Mouse (Mus musculus): Measurements from ENCODE around the gene Tmem221. TPM values are rescaled to one million over a fixed set of nuclear protein-coding genes. Genes with fewer than 3 reads are reported as not detected.

Gene Tmem221
- polyA plus RNA-seq, 1 experiment from 2014 or later, result 0.13 TPM

DNA sequence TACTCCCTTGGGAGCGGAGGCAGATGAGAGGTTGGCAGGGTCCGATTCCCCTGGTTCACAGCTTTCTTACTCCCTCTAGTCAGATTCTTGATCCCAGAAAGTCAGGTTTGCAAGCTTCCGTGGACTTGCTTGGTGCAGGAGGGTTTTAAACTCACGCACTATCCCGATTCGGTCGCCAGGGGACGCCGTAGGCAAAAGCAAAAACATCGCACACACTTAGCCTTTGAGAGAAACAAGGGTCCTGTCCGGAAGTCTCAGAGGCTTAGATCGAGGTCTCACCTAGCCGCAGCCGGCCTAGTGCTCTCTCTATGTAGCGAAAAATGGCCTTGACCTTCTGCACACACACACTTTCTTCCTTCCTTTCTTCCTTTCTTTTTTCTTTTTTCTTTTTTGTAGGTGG is 2.7 kb upstream of the Tmem221 start:
- no peak for ATAC-seq (replicated peaks)
- Histone ChIP-seq H3K27ac (no peak overlapping the region), H3K36me3 (replicated peaks) (no peaks in the 10 kb centered on the region), H3K27me3 (replicated peaks) (peaks cover 70% of the 10 kb centered on the region), H3K9ac (no peak overlapping the region), H3K4me3 (no peak overlapping the region), H3K9me3 (no peaks in the 10 kb centered on the region), H3K4me1 (peaks cover 18% of the 10 kb centered on the region), H3K4me2 (no peak overlapping the region)
- 5% methylated on average over 15 of the region's 15 CpGs for WGBS

GRCm38 (mm10) chr8:71560765-71561164 is 2.1 kb upstream of the Tmem221 start:
- Histone ChIP-seq H3K4me2 (no peak overlapping the region), H3K36me3 (replicated peaks) (no peaks in the 10 kb centered on the region), H3K9me3 (no peaks in the 10 kb centered on the region), H3K27me3 (replicated peaks) (peaks cover 72% of the 10 kb centered on the region), H3K4me1 (peaks cover 18% of the 10 kb centered on the region), H3K4me3 (no peak overlapping the region), H3K9ac (no peak overlapping the region), H3K27ac (no peak overlapping the region)
- ATAC-seq (replicated peaks), result no peak
- 88% methylated on average over 5 of the region's 5 CpGs for WGBS

DNA sequence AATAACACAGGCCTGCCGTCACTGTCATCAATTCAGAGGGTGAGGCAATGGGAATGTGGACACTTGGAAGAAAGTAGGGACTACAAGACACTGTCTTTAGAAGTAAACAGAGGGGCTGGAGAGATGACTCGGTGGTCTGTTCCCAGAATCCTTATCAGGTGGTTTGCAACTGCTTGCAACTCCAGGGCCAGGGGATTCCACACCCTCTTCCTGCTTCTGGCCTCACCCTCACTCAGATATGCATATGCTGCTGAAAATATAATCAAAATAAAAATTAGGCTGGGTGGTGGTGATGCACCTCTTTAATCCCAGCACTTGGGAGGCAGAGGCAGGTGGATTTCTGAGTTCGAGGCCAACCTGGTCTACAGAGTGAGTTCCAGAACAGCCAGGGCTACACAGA is 1.4 kb upstream of the Tmem221 start:
- H3K4me2 ChIP-seq, result no peak overlapping the region
- no peaks in the 10 kb centered on the region for H3K36me3 ChIP-seq (replicated peaks)
- no peaks in the 10 kb centered on the region for H3K9me3 ChIP-seq
- WGBS, result 83% methylated on average over 3 of the region's 3 CpGs
- H3K9ac ChIP-seq, result no peak overlapping the region
- no peak for ATAC-seq (replicated peaks)
- no peak overlapping the region for H3K27ac ChIP-seq
- no peak overlapping the region for H3K4me3 ChIP-seq
- peaks cover 18% of the 10 kb centered on the region for H3K4me1 ChIP-seq
- H3K27me3 ChIP-seq (replicated peaks), result peaks cover 74% of the 10 kb centered on the region

- no peak overlapping the region for H3K27ac ChIP-seq
- H3K36me3 ChIP-seq (replicated peaks), result no peaks in the 10 kb centered on the region
- peaks cover 70% of the 10 kb centered on the region for H3K27me3 ChIP-seq (replicated peaks)
- ATAC-seq (replicated peaks), result no peak
- H3K4me1 ChIP-seq, result peaks cover 18% of the 10 kb centered on the region
- no peaks in the 10 kb centered on the region for H3K9me3 ChIP-seq
- no peak overlapping the region for H3K9ac ChIP-seq
- WGBS, result 2% methylated on average over 24 of the region's 24 CpGs
- peak overlapping the region; percentile 20 for H3K4me3 ChIP-seq
- H3K4me2 ChIP-seq, result peak overlapping the region; percentile 34
Measured at GRCm38 (mm10) chr8:71558958-71559690, 453 bp upstream of the Tmem221 start.

DNA sequence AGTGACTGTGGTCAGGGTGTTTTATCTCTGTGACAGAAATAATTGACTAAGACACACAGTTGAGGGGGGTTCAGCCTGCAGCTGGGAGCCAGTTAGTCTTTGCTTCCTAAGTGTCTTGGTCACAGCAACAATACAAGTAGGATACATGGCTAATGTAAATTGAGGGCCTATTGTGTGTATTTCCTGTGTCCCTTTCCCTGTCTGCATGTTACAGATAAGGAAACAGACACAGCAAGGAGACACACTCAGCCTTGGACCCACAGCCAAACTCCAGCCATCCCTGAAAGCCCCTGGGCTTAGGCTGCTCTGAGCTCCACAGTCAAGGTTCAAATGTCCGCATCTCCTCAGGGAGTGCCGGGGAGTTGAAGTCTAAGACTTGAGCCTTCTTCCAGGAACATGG is 4.0 kb downstream of the Tmem221 start:
- WGBS, result 86% methylated on average over 2 of the region's 2 CpGs
- ATAC-seq (replicated peaks), result no peak
- H3K4me2 ChIP-seq, result no peak overlapping the region
- H3K27me3 ChIP-seq (replicated peaks), result peaks cover 36% of the 10 kb centered on the region
- no peak overlapping the region for H3K9ac ChIP-seq
- H3K9me3 ChIP-seq, result no peaks in the 10 kb centered on the region
- H3K36me3 ChIP-seq (replicated peaks), result no peaks in the 10 kb centered on the region
- no peak overlapping the region for H3K4me3 ChIP-seq
- no peak overlapping the region for H3K27ac ChIP-seq
- H3K4me1 ChIP-seq, result peaks cover 10% of the 10 kb centered on the region; the same call in 1 of the 2 replicates

- H3K27ac ChIP-seq, result no peak overlapping the region
- H3K9me3 ChIP-seq, result no peaks in the 10 kb centered on the region
- peaks cover 30% of the 10 kb centered on the region for H3K27me3 ChIP-seq (replicated peaks)
- H3K4me3 ChIP-seq, result no peak overlapping the region
- no peaks in the 10 kb centered on the region for H3K36me3 ChIP-seq (replicated peaks)
- no peak overlapping the region for H3K9ac ChIP-seq
- 76% methylated on average over 6 of the region's 6 CpGs for WGBS
- no peak for ATAC-seq (replicated peaks)
- H3K4me2 ChIP-seq, result no peak overlapping the region
- H3K4me1 ChIP-seq, result peaks cover 9% of the 10 kb centered on the region; the same call in 1 of the 2 replicates
Measured at GRCm38 (mm10) chr8:71554001-71554400, 4.7 kb downstream of the Tmem221 start.

DNA sequence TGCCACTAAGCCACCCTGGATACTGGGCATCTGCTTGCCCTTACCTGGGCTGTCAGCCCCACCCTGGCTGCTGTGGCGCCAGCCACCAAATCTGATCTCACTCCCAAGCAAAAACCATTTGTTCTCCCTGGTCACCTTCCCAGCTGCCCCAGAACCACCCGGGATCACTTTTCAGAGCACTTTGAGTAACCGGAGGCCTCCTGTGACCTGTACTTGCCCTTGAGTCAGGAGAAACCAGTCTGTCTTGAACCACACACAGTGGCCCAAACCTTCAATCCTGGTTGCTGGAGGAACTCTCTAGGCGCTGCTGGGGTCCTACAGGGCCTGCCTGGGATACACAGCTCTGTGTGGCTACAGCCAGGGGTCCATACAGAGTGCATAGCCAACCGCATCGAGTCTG is 5.9 kb downstream of the Tmem221 start:
- ATAC-seq (replicated peaks), result no peak
- Histone ChIP-seq H3K4me3 (no peak overlapping the region), H3K27me3 (replicated peaks) (peaks cover 18% of the 10 kb centered on the region), H3K9ac (no peak overlapping the region), H3K9me3 (no peaks in the 10 kb centered on the region), H3K36me3 (replicated peaks) (peaks cover 5% of the 10 kb centered on the region), H3K4me1 (no peaks in the 10 kb centered on the region), H3K4me2 (no peak overlapping the region), H3K27ac (no peak overlapping the region)
- 78% methylated on average over 6 of the region's 6 CpGs for WGBS

GRCm38 (mm10) chr8:71550754-71551153 is 7.9 kb downstream of the Tmem221 start:
- Histone ChIP-seq H3K36me3 (replicated peaks) (peaks cover 15% of the 10 kb centered on the region), H3K9ac (no peak overlapping the region), H3K4me1 (no peaks in the 10 kb centered on the region), H3K27ac (no peak overlapping the region), H3K4me2 (no peak overlapping the region), H3K9me3 (no peaks in the 10 kb centered on the region), H3K27me3 (replicated peaks) (peaks cover 1% of the 10 kb centered on the region; the same call in 1 of the 2 replicates), H3K4me3 (no peak overlapping the region)
- ATAC-seq (replicated peaks), result no peak
- 68% methylated on average over 7 of the region's 7 CpGs for WGBS

- WGBS, result 84% methylated on average over 7 of the region's 7 CpGs
- no peak overlapping the region for H3K4me2 ChIP-seq
- no peak overlapping the region for H3K27ac ChIP-seq
- H3K4me3 ChIP-seq, result no peak overlapping the region
- no peaks in the 10 kb centered on the region for H3K9me3 ChIP-seq
- peaks cover 11% of the 10 kb centered on the region for H3K4me1 ChIP-seq
- no peak overlapping the region for H3K9ac ChIP-seq
- no peaks in the 10 kb centered on the region for H3K27me3 ChIP-seq (replicated peaks)
- no peak for ATAC-seq (replicated peaks)
- peaks cover 19% of the 10 kb centered on the region for H3K36me3 ChIP-seq (replicated peaks)
Measured at GRCm38 (mm10) chr8:71547590-71547989, 11.1 kb downstream of the Tmem221 start.

DNA sequence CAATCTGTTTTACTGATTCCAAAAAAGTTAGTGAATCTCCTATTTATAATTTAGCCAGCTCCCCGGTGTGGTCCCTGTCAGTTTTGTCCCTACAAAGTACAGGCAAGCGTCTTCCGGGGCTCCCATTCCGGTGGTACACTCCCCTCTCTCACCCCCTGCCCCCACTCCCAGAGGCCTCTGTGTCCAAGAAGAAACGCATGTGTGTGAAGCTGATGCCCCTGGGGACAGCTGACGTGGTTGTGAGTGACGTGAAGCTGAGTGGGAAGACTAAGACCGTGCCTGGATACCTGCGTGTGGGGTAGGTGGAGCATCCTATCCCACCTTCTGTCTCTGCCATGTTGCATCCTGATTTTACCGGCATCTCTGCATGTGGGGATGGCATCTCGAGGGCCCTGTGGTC is 13.6 kb downstream of the Tmem221 start:
- ATAC-seq (replicated peaks), result no peak
- H3K4me3 ChIP-seq, result no peak overlapping the region

DNA sequence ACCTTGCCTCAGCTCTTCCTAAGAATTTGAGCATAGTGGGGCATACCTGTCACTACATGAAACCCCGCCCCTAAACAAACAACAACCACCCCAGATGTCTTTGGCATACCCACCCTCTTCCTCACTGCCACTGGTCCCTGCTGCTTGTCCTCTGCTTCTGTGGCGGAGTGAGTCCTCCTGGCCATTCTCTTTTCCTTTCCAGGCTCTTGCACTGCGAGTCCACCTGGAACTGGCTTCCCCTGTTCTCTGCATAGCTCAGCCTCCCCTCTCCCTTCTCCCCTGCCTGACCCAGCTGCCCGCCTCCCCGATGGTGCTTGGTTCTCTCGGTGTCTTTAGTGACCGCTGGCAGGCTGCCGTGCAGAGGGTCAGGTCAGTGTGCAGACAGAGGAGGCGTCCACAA is 14.9 kb downstream of the Tmem221 start:
- Histone ChIP-seq H3K4me2 (peak overlapping the region; percentile 73), H3K27me3 (replicated peaks) (no peaks in the 10 kb centered on the region), H3K4me1 (peaks cover 11% of the 10 kb centered on the region), H3K27ac (no peak overlapping the region), H3K9me3 (no peaks in the 10 kb centered on the region), H3K9ac (peak overlapping the region; percentile 89), H3K4me3 (peak overlapping the region; percentile 80), H3K36me3 (replicated peaks) (peaks cover 17% of the 10 kb centered on the region)
- ATAC-seq (replicated peaks), result no peak
- WGBS, result 90% methylated on average over 9 of the region's 9 CpGs

More for the DNA sequence above, 13.6 kb downstream of the Tmem221 start:
- peaks cover 11% of the 10 kb centered on the region for H3K4me1 ChIP-seq
- no peak overlapping the region for H3K4me2 ChIP-seq
- peaks cover 19% of the 10 kb centered on the region for H3K36me3 ChIP-seq (replicated peaks)
- no peaks in the 10 kb centered on the region for H3K9me3 ChIP-seq
- no peaks in the 10 kb centered on the region for H3K27me3 ChIP-seq (replicated peaks)
- H3K27ac ChIP-seq, result no peak overlapping the region
- H3K9ac ChIP-seq, result no peak overlapping the region
- 90% methylated on average over 11 of the region's 11 CpGs for whole genome bisulfite sequencing

- WGBS, result 0% methylated on average over 55 of the region's 55 CpGs
- Histone ChIP-seq H3K9ac (peak within 1 kb of the TSS; percentile 89), H3K9me3 (no peaks in the 10 kb centered on the region), H3K4me1 (peaks cover 11% of the 10 kb centered on the region), H3K4me2 (peak within 1 kb of the TSS; percentile 73), H3K27me3 (replicated peaks) (peaks cover 3% of the 10 kb centered on the region), H3K4me3 (peak within 1 kb of the TSS; percentile 80), H3K27ac (peak within 1 kb of the TSS; percentile 72), H3K36me3 (replicated peaks) (peaks cover 13% of the 10 kb centered on the region)
- peak; percentile 97 for ATAC-seq (replicated peaks)
Measured at GRCm38 (mm10) chr8:71542632-71543343, 15.9 kb downstream of the Tmem221 start, which contains the start of gene Mvb12a. Mvb12a (plus strand) TSS chr8:71542922.

All from midbrain, embryonic 15.5 days (tissue).